Mouse (Mus musculus): ENCODE results near the gene Ccdc96.

Ccdc96 gene

GRCm38 (mm10) chr5:36508351-36508750 lies 24.0 kb downstream of the Ccdc96 start:
- Histone ChIP-seq H3K36me3 (ENCODE audit: insufficient read depth, low read length) (peaks cover 100% of the 10 kb centered on the region), H3K4me3 (replicated peaks; ENCODE audit: low read length) (no peak overlapping the region), H3K27me3 (ENCODE audit: insufficient read depth, low read length) (no peaks in the 10 kb centered on the region), H3K4me1 (replicated peaks; ENCODE audit: low read depth, low read length) (peaks cover 11% of the 10 kb centered on the region), H3K9me3 (ENCODE audit: low read length) (no peaks in the 10 kb centered on the region)
- TF ChIP-seq NANOG (IDR thresholded peaks at IDR 0.05; ENCODE audit: borderline replicate concordance, low read length) (no peak), POU5F1 (IDR thresholded peaks at IDR 0.05; ENCODE audit: borderline replicate concordance, low read length) (no peak), CTCF (conservative IDR thresholded peaks at IDR 0.05; ENCODE audit: low read length) (no peak)

- TF ChIP-seq NANOG (IDR thresholded peaks at IDR 0.05; ENCODE audit: borderline replicate concordance, low read length) (no peak), POU5F1 (IDR thresholded peaks at IDR 0.05; ENCODE audit: borderline replicate concordance, low read length) (no peak), CTCF (conservative IDR thresholded peaks at IDR 0.05; ENCODE audit: low read length) (no peak)
Measured at GRCm38 (mm10) chr5:36510956-36511355, 26.6 kb downstream of the Ccdc96 start.

GRCm38 (mm10) chr5:36515126-36515525 lies 30.7 kb downstream of the Ccdc96 start:
- TF ChIP-seq NANOG (IDR thresholded peaks at IDR 0.05; ENCODE audit: borderline replicate concordance, low read length) (no peak), POU5F1 (IDR thresholded peaks at IDR 0.05; ENCODE audit: borderline replicate concordance, low read length) (no peak), CTCF (conservative IDR thresholded peaks at IDR 0.05; ENCODE audit: low read length) (no peak)
- Histone ChIP-seq H3K4me1 (replicated peaks; ENCODE audit: low read depth, low read length) (no peaks in the 10 kb centered on the region), H3K4me3 (replicated peaks; ENCODE audit: low read length) (no peak overlapping the region), H3K27me3 (ENCODE audit: insufficient read depth, low read length) (no peaks in the 10 kb centered on the region), H3K9me3 (ENCODE audit: low read length) (no peaks in the 10 kb centered on the region), H3K36me3 (ENCODE audit: insufficient read depth, low read length) (peaks cover 94% of the 10 kb centered on the region)

More at GRCm38 (mm10) chr5:36510956-36511355, 26.6 kb downstream of the Ccdc96 start:
- peaks cover 1% of the 10 kb centered on the region; the same call in 1 of the 2 replicates for H3K4me1 ChIP-seq (replicated peaks; ENCODE audit: low read depth, low read length)
- H3K9me3 ChIP-seq (ENCODE audit: low read length), result no peaks in the 10 kb centered on the region
- H3K27me3 ChIP-seq (ENCODE audit: insufficient read depth, low read length), result no peaks in the 10 kb centered on the region
- H3K36me3 ChIP-seq (ENCODE audit: insufficient read depth, low read length), result peaks cover 95% of the 10 kb centered on the region
- H3K4me3 ChIP-seq (replicated peaks; ENCODE audit: low read length), result no peak overlapping the region

- peaks cover 94% of the 10 kb centered on the region for H3K36me3 ChIP-seq (ENCODE audit: insufficient read depth, low read length)
- H3K4me1 ChIP-seq (replicated peaks; ENCODE audit: low read depth, low read length), result no peaks in the 10 kb centered on the region
- no peaks in the 10 kb centered on the region for H3K27me3 ChIP-seq (ENCODE audit: insufficient read depth, low read length)
- H3K9me3 ChIP-seq (ENCODE audit: low read length), result no peaks in the 10 kb centered on the region
- H3K4me3 ChIP-seq (replicated peaks; ENCODE audit: low read length), result no peak overlapping the region
- TF ChIP-seq NANOG (IDR thresholded peaks at IDR 0.05; ENCODE audit: borderline replicate concordance, low read length), result no peak
- no peak for TF ChIP-seq CTCF (conservative IDR thresholded peaks at IDR 0.05; ENCODE audit: low read length)
- no peak for TF ChIP-seq POU5F1 (IDR thresholded peaks at IDR 0.05; ENCODE audit: borderline replicate concordance, low read length)
Measured at GRCm38 (mm10) chr5:36515558-36515957, 31.2 kb downstream of the Ccdc96 start.

- H3K9me3 ChIP-seq (ENCODE audit: low read length), result no peaks in the 10 kb centered on the region
Measured at GRCm38 (mm10) chr5:36517596-36517995, 33.2 kb downstream of the Ccdc96 start.

GRCm38 (mm10) chr5:36519751-36520150 lies 35.4 kb downstream of the Ccdc96 start:
- Histone ChIP-seq H3K27me3 (ENCODE audit: insufficient read depth, low read length) (no peaks in the 10 kb centered on the region), H3K4me1 (replicated peaks; ENCODE audit: low read depth, low read length) (no peaks in the 10 kb centered on the region), H3K36me3 (ENCODE audit: insufficient read depth, low read length) (peaks cover 99% of the 10 kb centered on the region), H3K4me3 (replicated peaks; ENCODE audit: low read length) (no peak overlapping the region), H3K9me3 (ENCODE audit: low read length) (no peaks in the 10 kb centered on the region)
- TF ChIP-seq POU5F1 (IDR thresholded peaks at IDR 0.05; ENCODE audit: borderline replicate concordance, low read length) (no peak), CTCF (conservative IDR thresholded peaks at IDR 0.05; ENCODE audit: low read length) (no peak), NANOG (IDR thresholded peaks at IDR 0.05; ENCODE audit: borderline replicate concordance, low read length) (no peak)

More at GRCm38 (mm10) chr5:36517596-36517995, 33.2 kb downstream of the Ccdc96 start:
- TF ChIP-seq POU5F1 (IDR thresholded peaks at IDR 0.05; ENCODE audit: borderline replicate concordance, low read length) (no peak), CTCF (conservative IDR thresholded peaks at IDR 0.05; ENCODE audit: low read length) (no peak), NANOG (IDR thresholded peaks at IDR 0.05; ENCODE audit: borderline replicate concordance, low read length) (no peak)
- H3K36me3 ChIP-seq (ENCODE audit: insufficient read depth, low read length), result peaks cover 94% of the 10 kb centered on the region
- H3K4me1 ChIP-seq (replicated peaks; ENCODE audit: low read depth, low read length), result no peaks in the 10 kb centered on the region
- no peaks in the 10 kb centered on the region for H3K27me3 ChIP-seq (ENCODE audit: insufficient read depth, low read length)
- H3K4me3 ChIP-seq (replicated peaks; ENCODE audit: low read length), result no peak overlapping the region

- no peak overlapping the region for H3K4me3 ChIP-seq (replicated peaks; ENCODE audit: low read length)
- TF ChIP-seq NANOG (IDR thresholded peaks at IDR 0.05; ENCODE audit: borderline replicate concordance, low read length) (no peak), CTCF (conservative IDR thresholded peaks at IDR 0.05; ENCODE audit: low read length) (no peak), POU5F1 (IDR thresholded peaks at IDR 0.05; ENCODE audit: borderline replicate concordance, low read length) (no peak)
- no peaks in the 10 kb centered on the region for H3K27me3 ChIP-seq (ENCODE audit: insufficient read depth, low read length)
- peaks cover 97% of the 10 kb centered on the region for H3K36me3 ChIP-seq (ENCODE audit: insufficient read depth, low read length)
- no peaks in the 10 kb centered on the region for H3K9me3 ChIP-seq (ENCODE audit: low read length)
- H3K4me1 ChIP-seq (replicated peaks; ENCODE audit: low read depth, low read length), result peaks cover 2% of the 10 kb centered on the region; the same call in 1 of the 2 replicates
Measured at GRCm38 (mm10) chr5:36522782-36523181, 38.4 kb downstream of the Ccdc96 start.

GRCm38 (mm10) chr5:36523219-36523703 lies 38.9 kb downstream of the Ccdc96 start:
- Histone ChIP-seq H3K4me3 (replicated peaks; ENCODE audit: low read length) (no peak overlapping the region), H3K4me1 (replicated peaks; ENCODE audit: low read depth, low read length) (peaks cover 7% of the 10 kb centered on the region; the same call in 1 of the 2 replicates), H3K27me3 (ENCODE audit: insufficient read depth, low read length) (no peaks in the 10 kb centered on the region), H3K9me3 (ENCODE audit: low read length) (no peaks in the 10 kb centered on the region), H3K36me3 (ENCODE audit: insufficient read depth, low read length) (peaks cover 96% of the 10 kb centered on the region)
- TF ChIP-seq POU5F1 (IDR thresholded peaks at IDR 0.05; ENCODE audit: borderline replicate concordance, low read length) (no peak), NANOG (IDR thresholded peaks at IDR 0.05; ENCODE audit: borderline replicate concordance, low read length) (no peak), CTCF (conservative IDR thresholded peaks at IDR 0.05; ENCODE audit: low read length) (no peak)

- TF ChIP-seq POU5F1 (IDR thresholded peaks at IDR 0.05; ENCODE audit: borderline replicate concordance, low read length), result no peak
- no peak for TF ChIP-seq NANOG (IDR thresholded peaks at IDR 0.05; ENCODE audit: borderline replicate concordance, low read length)
- no peak for TF ChIP-seq CTCF (conservative IDR thresholded peaks at IDR 0.05; ENCODE audit: low read length)
- no peaks in the 10 kb centered on the region for H3K27me3 ChIP-seq (ENCODE audit: insufficient read depth, low read length)
- no peaks in the 10 kb centered on the region for H3K9me3 ChIP-seq (ENCODE audit: low read length)
- peaks cover 22% of the 10 kb centered on the region for H3K4me1 ChIP-seq (replicated peaks; ENCODE audit: low read depth, low read length)
- peaks cover 78% of the 10 kb centered on the region for H3K36me3 ChIP-seq (ENCODE audit: insufficient read depth, low read length)
- H3K4me3 ChIP-seq (replicated peaks; ENCODE audit: low read length), result no peak overlapping the region
Measured at GRCm38 (mm10) chr5:36525216-36525615, 40.8 kb downstream of the Ccdc96 start.

All from E14TG2a.4 (cell line).